Mouse (Mus musculus): ENCODE data around the gene Lta.

Gene Lta

GRCm38 (mm10) chr17:35186681-35187080 lies 18.5 kb downstream of the Lta start:
- Histone ChIP-seq H3K27me3 (ENCODE audit: insufficient read depth, low read length) (peaks cover 5% of the 10 kb centered on the region; the same call in 1 of the 2 replicates), H3K4me3 (replicated peaks; ENCODE audit: low read length) (peak overlapping the region; percentile 62), H3K4me1 (replicated peaks; ENCODE audit: low read depth, low read length) (peaks cover 71% of the 10 kb centered on the region), H3K36me3 (ENCODE audit: insufficient read depth, low read length) (no peaks in the 10 kb centered on the region), H3K9me3 (ENCODE audit: low read length) (no peaks in the 10 kb centered on the region)
- TF ChIP-seq NANOG (IDR thresholded peaks at IDR 0.05; ENCODE audit: borderline replicate concordance, low read length) (no peak), POU5F1 (IDR thresholded peaks at IDR 0.05; ENCODE audit: borderline replicate concordance, low read length) (no peak), CTCF (conservative IDR thresholded peaks at IDR 0.05; ENCODE audit: low read length) (no peak)

GRCm38 (mm10) chr17:35185639-35186611 lies 19.2 kb downstream of the Lta start:
- Histone ChIP-seq H3K27me3 (ENCODE audit: insufficient read depth, low read length) (peaks cover 5% of the 10 kb centered on the region; the same call in 1 of the 2 replicates), H3K36me3 (ENCODE audit: insufficient read depth, low read length) (no peaks in the 10 kb centered on the region), H3K4me3 (replicated peaks; ENCODE audit: low read length) (peak overlapping the region; percentile 68), H3K4me1 (replicated peaks; ENCODE audit: low read depth, low read length) (peaks cover 71% of the 10 kb centered on the region), H3K9me3 (ENCODE audit: low read length) (no peaks in the 10 kb centered on the region)
- TF ChIP-seq CTCF (conservative IDR thresholded peaks at IDR 0.05; ENCODE audit: low read length), result no peak
- no peak for TF ChIP-seq NANOG (IDR thresholded peaks at IDR 0.05; ENCODE audit: borderline replicate concordance, low read length)

DNA sequence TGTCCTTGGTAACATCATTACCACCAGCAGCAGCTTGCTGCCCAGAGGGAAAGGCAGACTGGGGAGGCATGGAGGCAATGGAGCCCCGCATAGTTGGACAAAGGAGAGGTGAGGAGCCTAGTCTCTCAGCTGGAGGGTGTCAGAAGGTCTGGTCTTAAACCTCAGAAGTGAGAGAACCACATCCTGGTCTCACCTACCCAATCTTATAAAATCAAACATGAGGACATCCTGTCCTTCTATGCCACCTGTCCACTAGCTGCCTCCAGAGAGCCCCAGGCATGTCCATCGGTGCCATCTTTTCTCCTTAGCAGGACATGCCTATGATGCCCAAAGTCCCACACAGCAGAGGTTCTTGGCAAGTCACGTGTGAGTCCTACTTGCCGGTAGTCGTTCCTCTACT lies 25.1 kb downstream of the Lta start:
- Histone ChIP-seq H3K27me3 (ENCODE audit: insufficient read depth, low read length) (peaks cover 11% of the 10 kb centered on the region; the same call in 1 of the 2 replicates), H3K9me3 (ENCODE audit: low read length) (no peaks in the 10 kb centered on the region), H3K4me3 (replicated peaks; ENCODE audit: low read length) (no peak overlapping the region), H3K4me1 (replicated peaks; ENCODE audit: low read depth, low read length) (peaks cover 21% of the 10 kb centered on the region), H3K36me3 (ENCODE audit: insufficient read depth, low read length) (no peaks in the 10 kb centered on the region)
- TF ChIP-seq CTCF (conservative IDR thresholded peaks at IDR 0.05; ENCODE audit: low read length), result no peak
- no peak for TF ChIP-seq POU5F1 (IDR thresholded peaks at IDR 0.05; ENCODE audit: borderline replicate concordance, low read length)
- TF ChIP-seq NANOG (IDR thresholded peaks at IDR 0.05; ENCODE audit: borderline replicate concordance, low read length), result no peak

GRCm38 (mm10) chr17:35178528-35178927 lies 26.6 kb downstream of the Lta start:
- TF ChIP-seq CTCF (conservative IDR thresholded peaks at IDR 0.05; ENCODE audit: low read length), result peak; percentile 78
- no peak for TF ChIP-seq POU5F1 (IDR thresholded peaks at IDR 0.05; ENCODE audit: borderline replicate concordance, low read length)
- H3K4me3 ChIP-seq (replicated peaks; ENCODE audit: low read length), result no peak overlapping the region
- H3K9me3 ChIP-seq (ENCODE audit: low read length), result no peaks in the 10 kb centered on the region
- peaks cover 6% of the 10 kb centered on the region; the same call in 1 of the 2 replicates for H3K4me1 ChIP-seq (replicated peaks; ENCODE audit: low read depth, low read length)
- no peaks in the 10 kb centered on the region for H3K36me3 ChIP-seq (ENCODE audit: insufficient read depth, low read length)
- peaks cover 20% of the 10 kb centered on the region for H3K27me3 ChIP-seq (ENCODE audit: insufficient read depth, low read length)

- Histone ChIP-seq H3K36me3 (ENCODE audit: insufficient read depth, low read length) (no peaks in the 10 kb centered on the region), H3K27me3 (ENCODE audit: insufficient read depth, low read length) (peaks cover 44% of the 10 kb centered on the region), H3K4me3 (replicated peaks; ENCODE audit: low read length) (no peak within 1 kb of the TSS), H3K9me3 (ENCODE audit: low read length) (no peaks in the 10 kb centered on the region), H3K4me1 (replicated peaks; ENCODE audit: low read depth, low read length) (0 out of 2 replicates have a peak, but pooled peaks cover 2% of the 10 kb centered on the region)
- no peak for TF ChIP-seq NANOG (IDR thresholded peaks at IDR 0.05; ENCODE audit: borderline replicate concordance, low read length)
- no peak for TF ChIP-seq POU5F1 (IDR thresholded peaks at IDR 0.05; ENCODE audit: borderline replicate concordance, low read length)
- TF ChIP-seq CTCF (conservative IDR thresholded peaks at IDR 0.05; ENCODE audit: low read length), result no peak
These were observed 29.2 kb downstream of the Lta start, which contains the start of gene Aif1 for GRCm38 (mm10) chr17:35175968-35176367. Aif1 (minus strand) TSS chr17:35176068.

DNA sequence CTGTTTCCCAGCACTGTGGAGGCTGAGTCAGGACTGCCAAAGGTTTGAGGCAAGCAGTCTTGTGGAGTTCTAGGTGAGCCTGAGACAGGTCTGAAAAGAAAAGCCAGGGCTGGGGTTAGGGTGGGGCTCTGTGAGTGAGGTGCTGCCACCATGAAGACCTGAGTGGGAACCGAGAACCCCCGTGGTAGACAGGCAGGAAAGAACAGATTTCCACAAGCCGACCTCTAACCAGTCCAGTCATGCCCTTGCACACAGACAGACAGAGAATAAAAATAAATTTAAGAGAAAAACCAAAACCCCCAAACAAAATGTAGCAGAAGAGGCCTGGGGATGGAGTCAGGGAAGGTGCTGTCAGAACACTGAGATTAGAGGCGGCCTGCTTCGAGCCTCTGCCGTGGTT lies 29.8 kb downstream of the Lta start:
- Histone ChIP-seq H3K27me3 (ENCODE audit: insufficient read depth, low read length) (peaks cover 47% of the 10 kb centered on the region), H3K36me3 (ENCODE audit: insufficient read depth, low read length) (no peaks in the 10 kb centered on the region), H3K4me3 (replicated peaks; ENCODE audit: low read length) (no peak overlapping the region), H3K4me1 (replicated peaks; ENCODE audit: low read depth, low read length) (0 out of 2 replicates have a peak, but pooled peaks cover 2% of the 10 kb centered on the region), H3K9me3 (ENCODE audit: low read length) (no peaks in the 10 kb centered on the region)
- TF ChIP-seq NANOG (IDR thresholded peaks at IDR 0.05; ENCODE audit: borderline replicate concordance, low read length) (no peak), POU5F1 (IDR thresholded peaks at IDR 0.05; ENCODE audit: borderline replicate concordance, low read length) (no peak), CTCF (conservative IDR thresholded peaks at IDR 0.05; ENCODE audit: low read length) (no peak)

DNA sequence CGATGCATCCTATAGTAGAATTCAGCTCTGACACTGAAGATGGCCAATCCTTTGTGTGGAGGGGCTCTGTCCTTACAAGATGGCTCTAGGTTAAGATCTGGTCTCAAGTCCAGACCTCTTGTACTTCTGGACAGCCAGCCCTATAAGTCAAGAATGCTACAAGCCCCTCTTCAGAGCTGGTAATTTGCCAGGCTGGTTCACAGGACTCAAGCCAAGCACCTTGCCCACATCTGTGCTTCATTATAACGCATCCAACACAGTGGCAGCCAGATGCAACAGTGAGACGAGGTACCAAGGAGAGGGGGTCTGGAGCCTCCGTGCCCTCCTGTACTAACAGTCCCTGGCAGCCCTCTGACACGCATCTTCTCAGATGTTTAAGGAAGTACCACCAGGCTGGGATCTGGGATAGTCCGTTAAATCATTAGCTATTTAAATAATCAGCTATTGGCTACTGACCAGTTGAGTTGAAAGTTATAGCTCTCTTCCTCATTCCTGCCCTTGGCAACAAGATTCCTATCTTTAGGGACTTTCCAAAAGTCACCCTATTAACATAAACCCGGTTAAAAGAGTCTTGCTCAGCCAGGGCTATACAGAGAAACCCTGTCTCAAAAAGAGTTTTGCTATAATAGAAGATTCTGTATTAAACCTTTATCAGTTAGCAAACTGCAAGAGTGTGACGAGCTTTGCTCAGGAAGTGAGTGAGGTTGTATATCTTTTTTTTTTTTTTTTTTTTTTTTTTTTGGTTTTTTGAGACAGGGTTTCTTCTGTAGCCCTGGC lies 30.8 kb downstream of the Lta start:
- Histone ChIP-seq H3K36me3 (ENCODE audit: insufficient read depth, low read length) (no peaks in the 10 kb centered on the region), H3K27me3 (ENCODE audit: insufficient read depth, low read length) (peaks cover 39% of the 10 kb centered on the region), H3K9me3 (ENCODE audit: low read length) (no peaks in the 10 kb centered on the region), H3K4me3 (replicated peaks; ENCODE audit: low read length) (no peak overlapping the region), H3K4me1 (replicated peaks; ENCODE audit: low read depth, low read length) (0 out of 2 replicates have a peak, but pooled peaks cover 2% of the 10 kb centered on the region)
- TF ChIP-seq CTCF (conservative IDR thresholded peaks at IDR 0.05; ENCODE audit: low read length) (no peak), NANOG (IDR thresholded peaks at IDR 0.05; ENCODE audit: borderline replicate concordance, low read length) (no peak), POU5F1 (IDR thresholded peaks at IDR 0.05; ENCODE audit: borderline replicate concordance, low read length) (no peak)

DNA sequence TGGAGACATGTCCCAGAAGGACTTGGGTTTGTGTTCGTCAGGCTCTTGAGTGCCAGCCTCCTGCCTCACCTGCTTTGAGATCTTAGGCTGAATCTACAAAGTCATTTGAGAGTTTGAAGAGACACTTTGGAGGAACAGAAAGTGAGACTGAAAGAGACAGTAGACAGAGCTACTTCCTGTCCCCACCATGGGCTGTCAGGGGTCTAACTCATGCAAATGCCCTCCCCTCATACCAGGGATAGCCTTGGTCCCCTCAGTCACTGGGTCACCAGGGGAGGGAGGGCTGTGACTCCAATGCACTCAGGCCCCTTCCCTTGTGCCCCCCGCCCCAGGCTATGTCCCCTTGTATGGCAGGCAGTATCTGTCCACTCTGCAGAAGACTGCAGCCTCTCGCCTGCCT lies 31.8 kb downstream of the Lta start:
- peaks cover 39% of the 10 kb centered on the region for H3K27me3 ChIP-seq (ENCODE audit: insufficient read depth, low read length)
- no peaks in the 10 kb centered on the region for H3K36me3 ChIP-seq (ENCODE audit: insufficient read depth, low read length)
- no peak overlapping the region for H3K4me3 ChIP-seq (replicated peaks; ENCODE audit: low read length)
- H3K4me1 ChIP-seq (replicated peaks; ENCODE audit: low read depth, low read length), result no peaks in the 10 kb centered on the region
- no peaks in the 10 kb centered on the region for H3K9me3 ChIP-seq (ENCODE audit: low read length)
- TF ChIP-seq NANOG (IDR thresholded peaks at IDR 0.05; ENCODE audit: borderline replicate concordance, low read length) (no peak), CTCF (conservative IDR thresholded peaks at IDR 0.05; ENCODE audit: low read length) (no peak), POU5F1 (IDR thresholded peaks at IDR 0.05; ENCODE audit: borderline replicate concordance, low read length) (no peak)

Data from E14TG2a.4 (cell line).